Mouse (Mus musculus) limb, embryonic 14.5 days (tissue): ENCODE results near the gene Slc9a1. TPM values are rescaled to one million over a fixed set of nuclear protein-coding genes. Genes with fewer than 3 reads are reported as not detected.

ENCODE experiments used
- ATAC-seq: fragments of 200-750 bp; cut with Nextera tagmentation; 2 replicates; pipeline ENCODE4 v1.8.0; 2017; ENCODE audit warnings: low read depth, moderate number of reproducible peaks, moderate TSS enrichment; ENCODE audit not compliant: low FRiP score
- DNase-seq: peaks from one replicate; pipeline ENCODE4 v3.0.0-alpha.2; 2015; ENCODE audit warnings: low spot score
- H3K27ac ChIP-seq: fragments of 300-500 bp; sonication (generic); replicated peaks from 2 replicates; pipeline ENCODE4 v1.5.1; 2014; ENCODE audit warnings: low read depth, mild to moderate bottlenecking, low read length, moderate library complexity, mixed read lengths
- H3K27me3 ChIP-seq: fragments of 300-500 bp; sonication (generic); 2 replicates; pipeline ENCODE4 v1.6.1; 2014; ENCODE audit warnings: low read length, mixed read lengths; ENCODE audit not compliant: control insufficient read depth, insufficient read depth
- H3K36me3 ChIP-seq: fragments of 300-500 bp; sonication (generic); 2 replicates; pipeline ENCODE4 v1.6.1; 2014; ENCODE audit warnings: mild to moderate bottlenecking, low read length, moderate library complexity, mixed read lengths; ENCODE audit not compliant: control insufficient read depth, insufficient read depth
- H3K4me1 ChIP-seq: fragments of 300-500 bp; sonication (generic); 2 replicates; pipeline ENCODE4 v1.6.1; 2014; ENCODE audit warnings: antibody characterized with exemption, low read length, mixed read lengths; ENCODE audit not compliant: control insufficient read depth, insufficient read depth
- H3K4me2 ChIP-seq: fragments of 300-500 bp; sonication (generic); replicated peaks from 2 replicates; pipeline ENCODE4 v1.6.1; 2014; ENCODE audit warnings: low read depth, mild to moderate bottlenecking, low read length, moderate library complexity; ENCODE audit not compliant: severe bottlenecking
- H3K4me3 ChIP-seq: fragments of 300-500 bp; sonication (generic); replicated peaks from 2 replicates; pipeline ENCODE4 v1.5.1; 2014; ENCODE audit warnings: low read length
- H3K9ac ChIP-seq: fragments of 300-500 bp; sonication (generic); 2 replicates; pipeline ENCODE4 v1.6.1; 2014; ENCODE audit warnings: mild to moderate bottlenecking, low read depth, low read length, moderate library complexity; ENCODE audit not compliant: severe bottlenecking
- H3K9me3 ChIP-seq: fragments of 300-500 bp; sonication (generic); 2 replicates; pipeline ENCODE4 v1.6.1; 2016; ENCODE audit warnings: low read length; ENCODE audit not compliant: control insufficient read depth
- POLR2A ChIP-seq: fragments of 200-500 bp; IDR thresholded peaks from 2 replicates; pipeline ENCODE4 v1.8.0; 2012; ENCODE audit warnings: inconsistent platforms, mild to moderate bottlenecking, moderate library complexity, borderline replicate concordance; ENCODE audit not compliant: insufficient read depth, insufficient read length; ENCODE audit errors: extremely low read depth
- WGBS: fragments of 180-500 bp; shearing (Covaris S2); extraction: QIAGEN DNeasy Blood & Tissue Kit; methylation state at CpG from one replicate; pipeline ENCODE4 v1.1.7; 2014; 5-methylcytosine and 5-hydroxymethylcytosine counted together
- polyA plus RNA-seq, 2 experiments: library from polyadenylated mRNA; depleted of rRNA in 1 of 2; stranded (reverse) in 1 of 2; unstranded in 1 of 2; fragments of >200 nt; fragmentation: Nextera tagmentation in 1 of 2; extraction: Ambion mirVana in 1 of 2; gene quantifications; 2 replicates each; pipeline versions ENCODE4 v1.2.1 to v1.2.3; 2012 to 2014

The Slc9a1 gene
- polyA plus RNA-seq, 2 experiments = 11.5 to 36.7 TPM

- no peak for DNase-seq
- no peak for TF ChIP-seq POLR2A
- H3K36me3 ChIP-seq = no peaks in the 10 kb centered on the region
- WGBS = 49% methylated on average over 3 of the region's 3 CpGs
- H3K27ac ChIP-seq = peak overlapping the region; percentile 72
- ATAC-seq = no peak
- peaks cover 32% of the 10 kb centered on the region for H3K4me1 ChIP-seq
- H3K27me3 ChIP-seq = no peaks in the 10 kb centered on the region
- no peak overlapping the region for H3K4me3 ChIP-seq
- H3K9me3 ChIP-seq = no peaks in the 10 kb centered on the region
- no peak overlapping the region for H3K4me2 ChIP-seq
- no peak overlapping the region for H3K9ac ChIP-seq
Measured at GRCm38 (mm10) chr4:133442194-133442593, 72.7 kb downstream of the Slc9a1 start.

GRCm38 (mm10) chr4:133443085-133443484 lies 73.6 kb downstream of the Slc9a1 start:
- no peak for DNase-seq
- Histone ChIP-seq H3K27me3 (no peaks in the 10 kb centered on the region), H3K4me1 (peaks cover 32% of the 10 kb centered on the region), H3K4me2 (0 out of 2 replicates have a peak overlapping the region, but pooled peaks have one; percentile 13), H3K4me3 (no peak overlapping the region), H3K9me3 (no peaks in the 10 kb centered on the region), H3K9ac (no peak overlapping the region), H3K27ac (peak overlapping the region; percentile 72), H3K36me3 (no peaks in the 10 kb centered on the region)
- 55% methylated on average over 5 of the region's 5 CpGs for WGBS
- no peak for TF ChIP-seq POLR2A
- peak; percentile 41; the same call in 1 of the 2 replicates for ATAC-seq

- WGBS = 85% methylated on average over 5 of the region's 5 CpGs
- Histone ChIP-seq H3K27me3 (no peaks in the 10 kb centered on the region), H3K4me2 (no peak overlapping the region), H3K36me3 (no peaks in the 10 kb centered on the region), H3K9me3 (no peaks in the 10 kb centered on the region), H3K27ac (no peak overlapping the region), H3K4me1 (peaks cover 26% of the 10 kb centered on the region), H3K9ac (no peak overlapping the region), H3K4me3 (no peak overlapping the region)
- DNase-seq (no peak), ATAC-seq (no peak)
- no peak for TF ChIP-seq POLR2A
Measured at GRCm38 (mm10) chr4:133445727-133446126, 76.2 kb downstream of the Slc9a1 start.

GRCm38 (mm10) chr4:133447366-133447765 lies 77.9 kb downstream of the Slc9a1 start:
- Histone ChIP-seq H3K27me3 (no peaks in the 10 kb centered on the region), H3K27ac (no peak overlapping the region), H3K9me3 (no peaks in the 10 kb centered on the region), H3K4me3 (no peak overlapping the region), H3K9ac (no peak overlapping the region), H3K4me2 (no peak overlapping the region), H3K36me3 (no peaks in the 10 kb centered on the region), H3K4me1 (peaks cover 17% of the 10 kb centered on the region)
- 27% methylated on average over 5 of the region's 5 CpGs for WGBS
- DNase-seq (no peak), ATAC-seq (no peak)
- TF ChIP-seq POLR2A = no peak

GRCm38 (mm10) chr4:133447967-133448366 lies 78.5 kb downstream of the Slc9a1 start:
- DNase-seq = no peak
- 88% methylated on average over 11 of the region's 11 CpGs for WGBS
- H3K9ac ChIP-seq = no peak overlapping the region
- H3K27me3 ChIP-seq = no peaks in the 10 kb centered on the region
- H3K4me3 ChIP-seq = no peak overlapping the region
- H3K4me1 ChIP-seq = peaks cover 15% of the 10 kb centered on the region
- no peaks in the 10 kb centered on the region for H3K9me3 ChIP-seq
- H3K36me3 ChIP-seq = no peaks in the 10 kb centered on the region
- TF ChIP-seq POLR2A = no peak
- no peak overlapping the region for H3K4me2 ChIP-seq
- ATAC-seq = no peak
- H3K27ac ChIP-seq = no peak overlapping the region

GRCm38 (mm10) chr4:133448708-133449388 lies 79.3 kb downstream of the Slc9a1 start:
- Histone ChIP-seq H3K4me1 (peaks cover 8% of the 10 kb centered on the region), H3K9ac (no peak overlapping the region), H3K36me3 (no peaks in the 10 kb centered on the region), H3K9me3 (no peaks in the 10 kb centered on the region), H3K27ac (no peak overlapping the region), H3K4me2 (no peak overlapping the region), H3K27me3 (no peaks in the 10 kb centered on the region), H3K4me3 (no peak overlapping the region)
- DNase-seq (no peak), ATAC-seq (no peak)
- no peak for TF ChIP-seq POLR2A
- 34% methylated on average over 8 of the region's 8 CpGs for WGBS
